Mouse (Mus musculus): ENCODE measurements around the gene Rnase2a. TPM values are rescaled to one million over a fixed set of nuclear protein-coding genes. Genes with fewer than 3 reads are reported as not detected.
"Not testable (repeated sequence)": the region's sequence is repeated elsewhere in the genome, so short reads cannot be mapped to it uniquely, and the experiment has no call there.

Gene Rnase2a
- not detected for polyA plus RNA-seq (2017; shearing (Covaris generic))

- ATAC-seq: no peak
Measured at GRCm38 (mm10) chr14:51256041-51256440, at the start of gene Rnase2a. TSS of gene Rnase2a (minus strand) at chr14:51256112.

- no peak for ATAC-seq
Measured at GRCm38 (mm10) chr14:51291505-51291904, 35.6 kb upstream of the Rnase2a start.

GRCm38 (mm10) chr14:51278515-51278914 is 22.6 kb upstream of the Rnase2a start:
- not testable (repeated sequence) for ATAC-seq

- no peak for ATAC-seq
Measured at GRCm38 (mm10) chr14:51268677-51269076, 12.8 kb upstream of the Rnase2a start.

GRCm38 (mm10) chr14:51266113-51266512 is 10.2 kb upstream of the Rnase2a start:
- ATAC-seq: no peak

DNA sequence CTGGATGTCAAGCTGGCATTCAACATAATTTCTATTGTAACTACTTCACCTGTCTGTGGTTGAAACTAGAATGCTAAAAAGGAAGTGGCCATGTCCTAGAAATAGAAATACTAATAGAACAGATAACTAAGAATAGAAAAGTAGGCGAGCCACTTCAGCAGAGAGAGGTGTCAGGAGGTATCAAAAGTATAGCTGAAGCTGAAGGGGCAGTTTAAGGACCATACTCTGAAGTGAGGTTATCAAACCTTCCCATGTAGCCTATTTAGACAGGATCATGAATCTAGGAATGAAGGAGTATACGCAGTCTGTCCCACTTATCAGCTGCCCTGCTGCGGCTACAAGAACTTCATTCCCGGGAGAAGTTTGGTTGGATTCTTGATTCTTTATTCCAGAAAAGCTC is 9.8 kb upstream of the Rnase2a start:
- no peak for ATAC-seq

DNA sequence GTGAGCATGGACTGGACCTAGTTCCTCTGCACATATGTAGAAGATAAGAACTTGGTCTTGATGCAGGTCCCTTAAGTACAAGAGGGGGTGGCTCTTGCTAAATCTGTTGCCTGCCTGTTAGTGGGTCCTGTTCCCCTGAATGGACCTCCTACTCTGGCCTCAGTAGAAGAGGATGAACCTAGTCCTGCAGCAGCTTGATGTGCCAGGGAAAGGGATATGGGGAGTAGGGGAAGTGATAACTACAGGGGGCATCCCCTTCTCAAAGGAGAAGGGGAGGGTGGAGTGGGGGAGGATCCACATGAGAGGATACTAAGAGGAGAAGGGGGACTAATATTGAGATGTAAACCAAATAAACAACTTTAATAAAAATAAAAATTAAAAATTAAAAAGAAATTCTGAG is 6.5 kb upstream of the Rnase2a start:
- no peak for ATAC-seq

DNA sequence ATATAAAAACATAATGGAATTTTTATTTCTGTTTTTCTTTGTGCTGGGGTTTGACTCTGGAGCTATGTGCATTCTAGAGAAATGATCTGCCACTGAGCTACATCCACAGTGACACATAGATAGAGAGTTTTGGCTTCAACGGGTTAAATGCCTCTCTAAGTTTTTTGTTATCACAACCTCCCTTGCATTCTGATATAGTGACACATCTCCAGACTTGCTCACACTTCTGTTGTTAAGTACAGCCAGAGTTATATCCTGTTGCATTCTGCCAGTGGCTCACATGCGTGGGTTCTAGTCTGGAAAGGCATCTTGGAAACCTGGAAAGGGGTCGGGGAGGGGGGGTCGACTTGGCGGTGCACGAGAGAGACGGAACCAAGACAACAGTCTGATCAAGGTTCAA is 3.8 kb upstream of the Rnase2a start:
- no peak for ATAC-seq

DNA sequence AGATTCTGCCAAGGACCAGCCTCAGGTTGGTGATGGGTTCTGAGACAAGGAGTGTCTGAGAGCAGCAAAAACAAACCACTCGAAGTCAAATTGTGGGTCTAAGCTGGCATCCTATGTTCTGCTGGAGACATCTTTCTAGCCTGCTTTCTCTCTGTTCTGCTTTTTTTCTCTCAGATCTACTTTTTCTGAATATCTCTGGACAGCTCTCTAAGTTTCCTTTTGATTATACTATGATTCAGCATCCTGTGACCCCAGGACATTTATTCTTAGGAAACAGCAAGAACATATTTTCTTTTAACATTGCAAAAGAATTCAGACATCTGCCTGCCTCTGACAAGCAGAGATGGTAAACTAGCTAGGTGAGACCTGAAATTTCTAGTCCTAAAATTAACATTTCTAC is 2.3 kb downstream of the Rnase2a start:
- ATAC-seq: no peak

DNA sequence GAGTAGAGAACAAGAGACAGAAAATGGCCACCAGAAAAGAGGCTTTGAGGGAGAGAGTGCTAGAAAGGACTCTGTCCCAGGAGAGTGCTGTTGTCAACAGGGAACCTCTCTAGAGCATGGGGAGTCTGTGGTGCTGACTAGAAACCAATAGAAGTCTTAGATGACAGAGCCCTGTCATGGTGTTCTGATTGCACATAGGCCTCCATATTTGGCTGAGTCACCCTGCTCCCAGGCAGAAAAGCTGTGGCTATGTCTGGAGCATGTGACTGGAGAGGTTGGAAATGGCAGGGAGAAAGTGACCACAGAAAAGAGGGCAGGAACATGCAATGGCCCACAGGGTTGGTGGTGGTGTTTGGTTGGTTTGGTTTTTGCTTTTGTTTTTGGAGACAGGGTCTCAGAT is 3.7 kb downstream of the Rnase2a start:
- ATAC-seq: not testable (repeated sequence)

GRCm38 (mm10) chr14:51250348-51250747 is 5.6 kb downstream of the Rnase2a start:
- no peak for ATAC-seq

DNA sequence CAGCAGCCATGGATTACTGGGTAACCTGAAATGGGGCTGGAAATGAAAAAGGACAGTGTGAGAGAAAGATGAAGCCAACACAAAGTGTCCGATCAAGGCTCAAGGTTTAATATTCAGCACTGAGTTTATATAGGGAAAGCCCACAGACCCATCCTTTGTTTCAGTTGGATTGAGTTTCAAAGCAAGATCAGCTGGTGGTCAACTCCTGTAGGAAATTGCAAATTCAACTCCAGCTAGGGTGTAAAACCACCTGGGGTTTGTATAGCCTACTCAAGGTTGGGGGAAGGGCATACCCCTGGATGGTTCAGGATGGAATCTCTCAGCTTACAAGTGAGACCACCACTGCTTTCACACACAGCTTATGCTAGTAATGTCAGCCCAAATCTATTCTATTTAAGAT is 8.2 kb downstream of the Rnase2a start:
- no peak for ATAC-seq

DNA sequence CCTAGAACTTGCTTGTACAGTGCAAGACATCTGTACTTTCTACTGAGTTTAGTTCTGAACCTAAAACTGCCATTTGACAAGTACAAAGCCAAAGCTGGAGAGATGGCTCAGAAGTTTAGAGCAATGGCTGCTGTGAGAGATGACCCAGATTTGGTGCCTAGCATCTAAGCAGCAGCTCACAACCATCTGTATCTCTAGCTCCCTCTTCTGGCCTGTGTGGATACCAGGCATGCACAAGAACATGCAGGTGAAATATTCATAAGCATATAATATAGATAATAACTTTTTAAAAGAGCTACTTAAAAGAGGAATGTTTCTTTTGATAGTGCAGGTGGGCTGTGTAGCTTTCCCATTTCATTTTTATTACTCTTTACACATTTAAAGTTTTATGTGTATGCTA is 15.0 kb downstream of the Rnase2a start:
- no peak for ATAC-seq

DNA sequence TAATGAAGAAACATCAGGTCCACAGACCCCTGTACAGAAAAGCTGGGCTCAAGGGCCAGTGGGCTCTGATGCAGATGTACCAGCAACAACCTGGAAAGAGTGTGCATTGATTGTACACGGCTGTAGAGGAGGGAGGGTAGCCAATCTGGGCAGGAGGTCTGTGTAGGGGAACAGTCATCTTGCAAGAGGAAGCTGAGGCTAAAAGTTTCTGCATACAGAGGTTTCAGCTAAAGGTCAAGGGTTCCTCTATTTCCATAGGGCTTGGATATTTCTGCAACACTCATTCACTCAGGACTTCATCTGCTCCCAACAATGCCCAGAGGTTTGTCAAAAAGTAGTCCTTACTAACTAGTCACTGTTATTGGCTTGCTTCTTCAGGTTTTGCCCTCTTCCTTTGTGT is 18.4 kb downstream of the Rnase2a start:
- ATAC-seq: not testable (repeated sequence)

DNA sequence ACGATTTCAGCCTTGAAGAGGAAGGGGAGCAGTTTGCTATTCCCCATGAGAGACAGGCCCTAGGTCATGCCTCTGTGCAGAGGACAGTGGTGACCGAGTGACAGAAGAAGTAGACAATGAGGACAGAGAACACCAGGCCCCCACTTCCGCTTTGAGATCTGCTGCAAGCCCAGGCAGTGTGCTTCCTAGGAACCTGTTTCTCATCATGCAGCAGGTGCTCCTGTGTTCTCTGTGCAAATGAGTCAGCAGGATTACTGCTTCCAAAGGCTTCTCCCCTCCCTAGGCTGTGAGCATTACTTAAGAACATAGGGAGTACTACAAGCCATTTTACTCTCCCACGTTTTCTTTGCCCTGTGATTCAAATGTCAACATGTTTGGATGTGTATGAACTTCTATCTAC is 26.3 kb downstream of the Rnase2a start:
- not testable (repeated sequence) for ATAC-seq

GRCm38 (mm10) chr14:51220075-51220474 is 35.8 kb downstream of the Rnase2a start:
- not testable (repeated sequence) for ATAC-seq

Other genes with a start within 250 kb of the Rnase2a start
- gene Rnase10, start 248.4 kb downstream of the Rnase2a start, polyA plus RNA-seq (2017; shearing (Covaris generic)): not detected
- not detected for gene Rnase9, start 214.2 kb downstream of the Rnase2a start, polyA plus RNA-seq (2017; shearing (Covaris generic))
- not detected for gene Rnase11, start 205.9 kb downstream of the Rnase2a start, polyA plus RNA-seq (2017; shearing (Covaris generic))
- gene Rnase12, start 198.5 kb downstream of the Rnase2a start, polyA plus RNA-seq (2017; shearing (Covaris generic)): not detected
- not detected for gene Olfr750, start 181.7 kb downstream of the Rnase2a start, polyA plus RNA-seq (2017; shearing (Covaris generic))
- 10 to 100 TPM in 1 of 2 experiments, 1 to 10 TPM in 1; 9.8 to 16.6 TPM for gene Rnase4, start 165.0 kb downstream of the Rnase2a start, polyA plus RNA-seq (2017; shearing (Covaris generic))
- 1 to 10 TPM; 4.0 to 5.0 TPM for gene Ang, start 165.0 kb downstream of the Rnase2a start, polyA plus RNA-seq (2017; shearing (Covaris generic))
- gene Eddm3b, start 141.7 kb downstream of the Rnase2a start, polyA plus RNA-seq (2017; shearing (Covaris generic)): not detected
- 1 to 10 TPM; 1.6 to 5.9 TPM for gene Rnase6, start 132.2 kb downstream of the Rnase2a start, polyA plus RNA-seq (2017; shearing (Covaris generic))
- not detected for gene Rnase1, start 109.3 kb downstream of the Rnase2a start, polyA plus RNA-seq (2017; shearing (Covaris generic))
- gene Rnase2b, start 93.9 kb downstream of the Rnase2a start, polyA plus RNA-seq (2017; shearing (Covaris generic)): not detected
- gene Ang2, start 57.0 kb downstream of the Rnase2a start, polyA plus RNA-seq (2017; shearing (Covaris generic)): not detected
- gene Ear14, start 52.7 kb downstream of the Rnase2a start, polyA plus RNA-seq (2017; shearing (Covaris generic)): not detected
- gene Gm7247, start 105.6 kb upstream of the Rnase2a start, polyA plus RNA-seq (2017; shearing (Covaris generic)): not detected
- not detected for gene Vmn2r88, start 154.7 kb upstream of the Rnase2a start, polyA plus RNA-seq (2017; shearing (Covaris generic))
- under 1 TPM in 1 of 2 experiments, not detected in 1; 0.05 TPM for gene Vmn2r89, start 195.7 kb upstream of the Rnase2a start, polyA plus RNA-seq (2017; shearing (Covaris generic))

All from CD4-positive, CD25-positive, alpha-beta regulatory T cell, adult 4 months (primary cell).